Mouse (Mus musculus): Measurements from ENCODE around the gene Ggta1. TPM values are rescaled to one million over a fixed set of nuclear protein-coding genes. Genes with fewer than 3 reads are reported as not detected.

Ggta1 gene
- polyA plus RNA-seq, 1 experiment from 2014 or later: 6.2 TPM

DNA sequence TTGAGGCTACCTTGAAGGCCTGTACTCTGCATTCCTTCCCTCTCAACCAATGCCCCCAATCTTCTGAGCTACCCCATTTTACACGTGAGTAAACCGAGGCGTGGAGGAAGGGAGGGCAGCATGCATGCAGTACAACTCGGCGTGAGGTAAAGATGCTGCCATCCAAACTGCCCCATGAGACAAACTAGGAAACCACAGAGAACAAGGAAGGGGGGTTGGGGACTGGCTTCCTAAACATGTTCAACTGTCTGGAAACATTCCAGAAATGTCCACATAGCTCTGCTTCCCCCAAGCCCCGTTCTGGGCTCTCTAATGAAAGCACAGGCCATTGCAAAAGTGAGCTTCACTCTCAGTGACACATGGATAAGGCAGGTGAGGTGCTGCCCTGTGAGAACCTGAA is 21.6 kb downstream of the Ggta1 start:
- no peak for DNase-seq
- WGBS (ENCODE audit: insufficient replicate concordance): 59% methylated on average over 6 of the region's 6 CpGs
- H3K4me1 ChIP-seq (ENCODE audit: insufficient read depth): peaks cover 39% of the 10 kb centered on the region

DNA sequence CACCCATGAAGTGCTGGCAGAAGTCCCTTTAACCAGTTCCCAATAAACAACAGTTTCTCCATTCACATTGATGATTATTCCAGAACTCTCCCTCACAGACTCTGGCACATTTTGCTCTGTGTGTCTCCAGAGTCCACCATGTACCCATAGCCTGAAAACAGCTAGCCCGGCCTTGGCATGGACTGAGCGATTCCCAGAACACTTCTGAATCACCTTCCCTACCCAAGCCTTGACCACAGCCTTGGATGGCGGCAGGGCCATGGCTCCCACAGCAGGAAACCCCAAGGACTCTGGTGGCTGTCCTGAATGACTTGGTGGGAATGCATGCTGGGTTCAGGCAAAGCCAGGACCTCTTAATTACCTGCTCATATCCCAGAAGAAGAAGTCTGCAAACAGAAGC is 22.6 kb downstream of the Ggta1 start:
- H3K27me3 ChIP-seq (ENCODE audit: insufficient read depth, low read length): no peaks in the 10 kb centered on the region
- H3K4me3 ChIP-seq (ENCODE audit: low read depth, low read length): no peak overlapping the region
- H3K4me1 ChIP-seq (ENCODE audit: insufficient read depth): peaks cover 30% of the 10 kb centered on the region
- ATAC-seq: no peak
- 89% methylated on average over 3 of the region's 3 CpGs for WGBS (ENCODE audit: insufficient replicate concordance)
- no peak overlapping the region for H3K27ac ChIP-seq (ENCODE audit: low read depth)
- DNase-seq: no peak
- H3K9ac ChIP-seq (replicated peaks): no peak overlapping the region
- no peaks in the 10 kb centered on the region for H3K9me3 ChIP-seq (ENCODE audit: low read length)
- H3K36me3 ChIP-seq (replicated peaks; ENCODE audit: insufficient read depth, low read length): no peaks in the 10 kb centered on the region; the same call in 1 of the 2 replicates
- H3K4me2 ChIP-seq (ENCODE audit: low read depth, low read length): no peak overlapping the region
- TF ChIP-seq CTCF (IDR thresholded peaks at IDR 0.05; ENCODE audit: low read depth) (no peak), EP300 (IDR thresholded peaks at IDR 0.05; ENCODE audit: low read depth) (no peak)

More for the DNA sequence above, 21.6 kb downstream of the Ggta1 start:
- H3K4me3 ChIP-seq (ENCODE audit: low read depth, low read length): no peak overlapping the region
- H3K27me3 ChIP-seq (ENCODE audit: insufficient read depth, low read length): no peaks in the 10 kb centered on the region
- 0 out of 2 replicates have a peak overlapping the region, but pooled peaks have one; percentile 16 for H3K4me2 ChIP-seq (ENCODE audit: low read depth, low read length)
- no peak for ATAC-seq
- H3K9me3 ChIP-seq (ENCODE audit: low read length): no peaks in the 10 kb centered on the region
- no peak for TF ChIP-seq CTCF (IDR thresholded peaks at IDR 0.05; ENCODE audit: low read depth)
- TF ChIP-seq EP300 (IDR thresholded peaks at IDR 0.05; ENCODE audit: low read depth): no peak
- H3K27ac ChIP-seq (ENCODE audit: low read depth): peak overlapping the region; percentile 62
- H3K36me3 ChIP-seq (replicated peaks; ENCODE audit: insufficient read depth, low read length): peaks cover 3% of the 10 kb centered on the region; the same call in 1 of the 2 replicates
- no peak overlapping the region for H3K9ac ChIP-seq (replicated peaks)

DNA sequence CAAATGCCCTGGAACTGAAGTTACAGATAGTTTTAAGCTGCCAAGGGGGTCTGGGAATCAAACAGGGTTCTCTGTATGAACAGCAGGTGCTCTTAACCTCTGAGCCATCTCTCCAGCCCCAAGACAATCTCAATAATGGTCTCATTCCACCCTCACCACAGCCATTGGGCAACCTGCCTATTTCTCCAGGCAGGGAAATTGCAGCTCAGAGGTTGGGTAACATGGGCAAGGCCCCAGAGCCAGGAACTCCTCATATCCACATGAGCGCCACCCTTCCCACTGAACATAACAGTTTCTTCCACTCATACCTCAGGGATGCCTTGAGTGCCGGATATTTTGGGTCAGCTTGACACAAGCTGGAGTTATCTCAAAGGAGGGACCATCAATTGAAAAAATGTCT is 25.2 kb downstream of the Ggta1 start:
- TF ChIP-seq EP300 (IDR thresholded peaks at IDR 0.05; ENCODE audit: low read depth) (no peak), CTCF (IDR thresholded peaks at IDR 0.05; ENCODE audit: low read depth) (no peak)
- ATAC-seq: no peak
- 0 out of 2 replicates have a peak overlapping the region, but pooled peaks have one; percentile 51 for H3K27ac ChIP-seq (ENCODE audit: low read depth)
- H3K27me3 ChIP-seq (ENCODE audit: insufficient read depth, low read length): no peaks in the 10 kb centered on the region
- 77% methylated on average over 2 of the region's 2 CpGs for WGBS (ENCODE audit: insufficient replicate concordance)
- peaks cover 32% of the 10 kb centered on the region for H3K4me1 ChIP-seq (ENCODE audit: insufficient read depth)
- H3K9ac ChIP-seq (replicated peaks): no peak overlapping the region
- no peak overlapping the region for H3K4me2 ChIP-seq (ENCODE audit: low read depth, low read length)
- DNase-seq: peak; percentile 48
- H3K4me3 ChIP-seq (ENCODE audit: low read depth, low read length): no peak overlapping the region
- H3K36me3 ChIP-seq (replicated peaks; ENCODE audit: insufficient read depth, low read length): no peaks in the 10 kb centered on the region; the same call in 1 of the 2 replicates
- H3K9me3 ChIP-seq (ENCODE audit: low read length): no peaks in the 10 kb centered on the region

DNA sequence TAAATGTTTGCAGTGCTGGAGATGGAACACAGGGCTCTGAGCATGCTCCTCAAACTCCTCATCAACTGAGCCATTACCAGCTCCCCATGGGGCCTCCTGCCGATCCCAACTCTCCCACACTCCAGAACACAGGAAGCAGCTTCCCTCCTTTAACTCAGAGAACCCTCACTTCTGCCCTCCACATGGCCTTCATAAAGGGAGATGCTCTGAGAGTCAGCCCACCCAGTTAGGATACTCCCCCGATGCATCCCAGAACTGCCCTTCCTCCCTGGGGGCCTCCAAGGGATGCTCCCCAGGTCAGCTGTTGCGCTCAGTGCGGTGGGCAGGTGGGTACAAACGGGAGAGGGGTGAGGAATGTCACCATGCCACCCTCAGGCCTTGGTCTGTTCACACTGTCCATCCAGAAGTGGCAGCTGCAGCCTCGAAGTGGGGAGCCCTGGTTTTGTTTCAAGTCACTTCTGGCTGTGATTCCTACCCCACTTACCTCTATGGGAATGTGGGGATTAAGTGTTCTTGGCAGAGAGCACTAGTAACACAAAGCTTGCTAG is 28.4 kb downstream of the Ggta1 start:
- H3K9ac ChIP-seq (replicated peaks): no peak overlapping the region
- WGBS (ENCODE audit: insufficient replicate concordance): 79% methylated on average over 6 of the region's 6 CpGs
- DNase-seq (no peak), ATAC-seq (no peak)
- H3K36me3 ChIP-seq (replicated peaks; ENCODE audit: insufficient read depth, low read length): no peaks in the 10 kb centered on the region; the same call in 1 of the 2 replicates
- 0 out of 2 replicates have a peak overlapping the region, but pooled peaks have one; percentile 30 for H3K27ac ChIP-seq (ENCODE audit: low read depth)
- no peaks in the 10 kb centered on the region for H3K27me3 ChIP-seq (ENCODE audit: insufficient read depth, low read length)
- no peak overlapping the region for H3K4me3 ChIP-seq (ENCODE audit: low read depth, low read length)
- TF ChIP-seq CTCF (IDR thresholded peaks at IDR 0.05; ENCODE audit: low read depth): no peak
- TF ChIP-seq EP300 (IDR thresholded peaks at IDR 0.05; ENCODE audit: low read depth): no peak
- peaks cover 16% of the 10 kb centered on the region for H3K4me1 ChIP-seq (ENCODE audit: insufficient read depth)
- no peak overlapping the region for H3K4me2 ChIP-seq (ENCODE audit: low read depth, low read length)
- no peaks in the 10 kb centered on the region for H3K9me3 ChIP-seq (ENCODE audit: low read length)

DNA sequence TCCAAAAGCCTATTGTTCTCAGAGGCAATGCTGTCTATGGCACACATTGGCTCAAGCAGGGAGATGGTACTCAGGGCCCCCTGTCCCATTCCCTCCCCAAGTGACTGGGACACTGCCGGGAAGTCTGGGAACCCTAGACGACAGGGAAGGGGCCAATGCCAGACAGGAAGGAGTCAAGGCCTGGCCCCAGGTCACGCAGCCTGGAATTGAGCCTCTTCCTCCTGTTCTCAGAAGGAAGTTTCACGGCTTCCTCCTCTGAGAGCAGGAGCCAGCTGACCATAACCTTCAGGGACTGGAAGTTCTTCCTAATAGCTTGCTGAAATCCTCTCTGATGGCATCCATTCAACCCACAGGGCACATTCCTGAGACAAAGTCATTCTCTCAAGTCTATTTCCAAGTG is 29.6 kb downstream of the Ggta1 start:
- Histone ChIP-seq H3K4me1 (ENCODE audit: insufficient read depth) (peaks cover 16% of the 10 kb centered on the region), H3K9ac (replicated peaks) (no peak overlapping the region), H3K4me2 (ENCODE audit: low read depth, low read length) (no peak overlapping the region), H3K27me3 (ENCODE audit: insufficient read depth, low read length) (no peaks in the 10 kb centered on the region), H3K4me3 (ENCODE audit: low read depth, low read length) (no peak overlapping the region), H3K36me3 (replicated peaks; ENCODE audit: insufficient read depth, low read length) (no peaks in the 10 kb centered on the region), H3K27ac (ENCODE audit: low read depth) (peak overlapping the region; percentile 34; the same call in 1 of the 2 replicates), H3K9me3 (ENCODE audit: low read length) (no peaks in the 10 kb centered on the region)
- no peak for ATAC-seq
- 63% methylated on average over 4 of the region's 4 CpGs for WGBS (ENCODE audit: insufficient replicate concordance)
- no peak for DNase-seq
- TF ChIP-seq CTCF (IDR thresholded peaks at IDR 0.05; ENCODE audit: low read depth) (no peak), EP300 (IDR thresholded peaks at IDR 0.05; ENCODE audit: low read depth) (no peak)

DNA sequence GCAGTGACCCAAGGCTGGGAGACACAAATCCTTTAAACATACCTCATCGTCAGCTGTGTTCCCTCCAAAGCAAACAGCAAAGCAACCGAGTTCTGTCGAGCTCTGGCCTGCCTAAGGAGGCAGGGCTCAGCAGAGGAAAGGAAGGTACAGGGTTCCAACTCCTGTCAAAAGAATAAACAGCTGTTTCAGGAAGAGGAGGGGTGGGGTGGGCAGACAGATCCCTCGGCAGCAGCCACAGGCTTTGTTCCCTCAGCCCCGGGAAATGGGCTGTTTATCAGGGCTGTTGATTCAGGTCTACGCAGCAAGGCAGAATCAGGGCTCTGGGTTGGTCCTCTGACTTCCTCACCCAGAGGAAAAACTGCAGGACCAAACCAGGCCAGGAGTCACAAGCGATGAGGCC is 30.6 kb downstream of the Ggta1 start:
- no peak for TF ChIP-seq CTCF (IDR thresholded peaks at IDR 0.05; ENCODE audit: low read depth)
- no peak for TF ChIP-seq EP300 (IDR thresholded peaks at IDR 0.05; ENCODE audit: low read depth)
- peak overlapping the region; percentile 9; the same call in 1 of the 2 replicates for H3K27ac ChIP-seq (ENCODE audit: low read depth)
- DNase-seq (no peak), ATAC-seq (no peak)
- peaks cover 13% of the 10 kb centered on the region for H3K4me1 ChIP-seq (ENCODE audit: insufficient read depth)
- H3K4me3 ChIP-seq (ENCODE audit: low read depth, low read length): no peak overlapping the region
- H3K36me3 ChIP-seq (replicated peaks; ENCODE audit: insufficient read depth, low read length): no peaks in the 10 kb centered on the region
- 43% methylated on average over 7 of the region's 7 CpGs for WGBS (ENCODE audit: insufficient replicate concordance)
- H3K9ac ChIP-seq (replicated peaks): no peak overlapping the region
- no peaks in the 10 kb centered on the region for H3K27me3 ChIP-seq (ENCODE audit: insufficient read depth, low read length)
- H3K4me2 ChIP-seq (ENCODE audit: low read depth, low read length): peak overlapping the region; percentile 3; the same call in 1 of the 2 replicates
- H3K9me3 ChIP-seq (ENCODE audit: low read length): no peaks in the 10 kb centered on the region

Measured in liver, postnatal 0 days (tissue).